Mouse (Mus musculus) megakaryocyte-erythroid progenitor cell, adult 5-6 weeks (primary cell): ENCODE data around the gene Slc25a48. TPM values are rescaled to one million over a fixed set of nuclear protein-coding genes. Genes with fewer than 3 reads are reported as not detected.

ENCODE experiments used
- ATAC-seq: replicated peaks from 2 replicates; pipeline ENCODE4 v1.8.0; 2016; ENCODE audit warnings: mild to moderate bottlenecking, inconsistent platforms; ENCODE audit not compliant: severe bottlenecking, poor library complexity, low FRiP score, low TSS enrichment
- total RNA-seq, 2 experiments: library from RNA; stranded (forward) in 1 of 2; stranded (reverse) in 1 of 2; fragments of 200-1000, 215-1000 nt in 1 of 2; fragments of >200 nt in 1 of 2; fragmentation: Nextera tagmentation in 1 of 2; gene quantifications; 2 replicates each; pipeline ENCODE4 v1.2.3; 2014 to 2017

Gene Slc25a48
- total RNA-seq (2014; fragmentation: Nextera tagmentation) (not detected in 2 replicates), total RNA-seq (2017) (not detected in 2 replicates)

DNA sequence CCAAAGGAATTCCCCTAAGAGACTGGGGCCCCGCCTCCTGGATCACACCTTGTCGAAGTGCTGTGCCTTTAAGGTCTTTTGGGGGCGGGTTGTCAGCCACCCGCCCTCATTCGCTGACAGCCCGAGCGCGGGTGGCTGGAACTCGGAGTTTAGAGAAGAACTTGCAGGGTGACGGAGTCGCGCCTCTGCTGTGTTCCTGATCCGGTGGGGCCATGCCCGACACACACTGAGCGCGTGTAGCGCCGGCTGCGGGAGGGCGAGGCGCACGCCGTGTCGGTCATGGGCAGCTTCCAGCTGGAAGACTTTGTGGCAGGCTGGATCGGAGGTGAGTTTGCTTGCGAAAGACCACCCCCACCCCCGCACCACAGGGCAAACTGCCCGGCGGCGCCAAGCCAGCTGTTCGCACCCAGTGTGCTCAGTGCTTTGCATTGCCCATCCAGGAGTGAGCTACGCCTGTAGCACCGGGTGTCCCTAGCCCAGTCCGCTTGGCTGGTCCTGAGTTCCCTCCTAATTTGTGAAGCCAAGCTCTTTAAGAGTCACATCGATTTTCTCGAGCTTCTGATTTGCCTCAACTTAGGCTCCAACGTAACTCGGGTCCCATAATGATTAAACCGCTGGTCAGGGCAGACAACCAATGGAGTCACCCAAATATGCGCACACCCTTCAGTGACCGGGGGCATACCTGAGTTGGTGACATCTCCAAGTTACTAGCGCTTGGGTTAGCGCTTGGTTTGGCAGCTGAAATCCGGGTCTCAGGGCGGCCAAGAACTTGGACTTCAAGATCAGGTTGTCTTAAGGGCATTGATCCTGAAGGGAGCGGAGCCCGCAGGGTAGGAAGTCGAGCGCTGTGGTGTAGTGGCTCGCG lies at the start of gene Slc25a48:
TSS of gene Slc25a48 (plus strand) at position 145 of the 865 bp plus-strand sequence.
- no peak for ATAC-seq

GRCm38 (mm10) chr13:56397572-56397971 lies 40.6 kb upstream of the Slc25a48 start:
- ATAC-seq = no peak

GRCm38 (mm10) chr13:56401186-56401585 lies 37.0 kb upstream of the Slc25a48 start:
- ATAC-seq = no peak

GRCm38 (mm10) chr13:56403381-56404086 lies 34.6 kb upstream of the Slc25a48 start:
- no peak for ATAC-seq

DNA sequence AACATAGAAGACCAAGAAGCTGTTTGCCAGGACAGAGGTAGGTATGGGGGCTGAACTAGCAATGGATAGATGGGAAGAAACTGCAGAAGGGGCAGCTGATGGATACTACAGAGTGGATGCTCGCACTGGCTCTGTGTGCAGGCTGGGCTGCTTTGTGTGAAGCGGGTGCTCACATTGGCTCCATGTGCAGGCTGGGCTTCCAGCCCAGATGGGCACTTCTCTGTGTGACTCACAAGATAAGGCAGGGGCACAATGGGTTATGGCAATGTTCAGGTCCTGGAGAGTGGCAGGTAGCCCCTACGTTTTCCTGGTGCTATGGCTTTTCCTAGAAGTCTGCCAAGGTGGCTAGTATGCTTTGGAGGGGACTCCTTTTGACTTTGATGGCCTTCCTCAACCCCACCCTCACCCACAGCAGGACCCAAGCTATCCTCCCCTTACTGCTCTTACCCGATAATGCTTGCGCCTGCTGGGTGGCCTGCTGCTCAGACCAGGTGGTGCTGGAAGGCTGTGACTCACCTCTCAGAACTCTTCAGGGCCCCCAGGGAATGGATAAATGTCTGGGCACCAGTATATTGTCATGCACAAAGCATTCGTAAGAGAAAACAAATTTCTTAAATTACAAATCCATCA lies 33.5 kb upstream of the Slc25a48 start:
- ATAC-seq = no peak

DNA sequence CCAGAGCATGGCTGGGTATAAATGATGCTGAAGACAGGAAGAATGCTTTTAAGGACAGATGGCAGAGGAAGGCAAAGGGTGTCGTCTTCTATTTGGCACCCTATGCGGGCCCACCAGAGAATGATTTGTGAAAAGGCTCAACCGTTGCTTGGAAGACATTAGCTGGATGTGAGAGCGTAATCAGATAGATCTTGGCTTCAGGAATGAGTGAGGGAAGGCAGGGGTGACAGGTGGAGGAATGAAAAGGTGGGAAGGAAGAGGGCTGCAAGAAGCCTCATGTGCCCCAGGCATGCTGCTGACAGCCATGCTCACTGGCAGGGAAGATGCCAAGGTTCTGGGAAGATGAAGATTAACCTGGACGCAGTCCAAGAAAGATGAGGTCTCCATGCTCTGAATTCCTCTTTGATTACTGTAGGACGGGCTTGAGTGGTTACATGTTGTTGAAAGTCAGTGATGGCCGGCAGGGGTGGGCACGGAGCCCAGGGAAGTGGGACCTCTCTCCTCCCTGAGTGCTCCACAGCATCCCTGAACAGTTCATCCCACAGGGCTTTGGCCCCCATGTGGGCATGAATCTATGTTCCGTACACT lies 25.8 kb upstream of the Slc25a48 start:
- ATAC-seq = no peak

DNA sequence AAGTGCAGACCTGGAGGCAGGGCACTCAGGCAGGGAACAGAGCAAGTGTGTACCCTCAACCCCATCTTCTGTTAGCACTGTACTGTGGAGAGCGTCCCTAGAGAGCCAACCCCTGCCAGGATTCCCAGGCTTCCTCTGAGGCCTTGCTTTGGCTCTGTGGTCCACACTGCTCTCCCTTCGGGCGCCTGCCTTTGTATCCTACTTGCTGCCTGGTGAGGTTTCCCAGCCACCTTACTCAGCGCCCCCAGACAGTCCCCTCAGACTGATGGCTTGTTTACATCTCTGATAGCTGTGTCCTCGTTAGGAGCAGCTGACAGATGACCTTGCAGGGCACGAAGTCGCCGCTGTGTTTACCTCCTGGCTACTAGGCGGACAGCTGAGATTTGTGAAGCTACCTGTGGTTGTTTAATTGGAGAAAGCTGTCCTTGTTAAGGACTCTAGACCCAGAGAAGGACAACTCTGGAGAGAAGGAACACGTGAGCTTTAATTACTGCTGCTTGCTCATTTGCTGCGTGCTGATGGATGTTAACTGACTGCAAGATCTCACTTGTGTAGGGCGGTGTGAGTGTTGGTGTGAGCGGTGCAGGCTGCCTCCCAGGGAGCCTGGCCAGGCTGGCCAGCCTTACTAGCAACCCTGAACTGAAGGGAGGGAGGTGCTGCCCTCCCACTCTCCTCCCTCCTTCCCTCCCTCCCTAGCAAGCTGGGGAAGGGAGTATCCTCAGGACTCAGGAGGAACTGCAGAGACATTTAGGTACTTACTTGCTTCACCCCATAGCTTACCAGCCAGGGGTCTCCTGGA lies 19.3 kb upstream of the Slc25a48 start:
- no peak for ATAC-seq

DNA sequence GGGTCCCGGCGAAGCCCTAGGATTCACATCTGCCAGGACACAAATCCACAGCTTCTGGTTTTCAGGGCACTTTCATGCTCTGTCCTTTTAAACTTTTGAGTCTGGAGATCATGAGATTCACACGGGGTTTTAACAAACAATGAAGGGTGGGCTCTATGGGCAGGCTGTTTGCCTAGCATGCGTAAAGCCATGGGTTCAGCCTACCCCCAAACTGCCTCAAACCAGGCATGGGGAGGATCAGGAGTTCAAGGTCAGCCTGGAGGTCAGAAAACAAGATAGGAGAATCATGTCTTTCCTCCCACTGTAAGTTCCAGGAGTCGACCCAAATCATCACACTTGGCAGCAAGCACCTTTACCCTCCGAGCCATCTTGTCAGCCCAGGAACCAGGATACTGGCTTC lies 18.6 kb upstream of the Slc25a48 start:
- ATAC-seq = no peak

DNA sequence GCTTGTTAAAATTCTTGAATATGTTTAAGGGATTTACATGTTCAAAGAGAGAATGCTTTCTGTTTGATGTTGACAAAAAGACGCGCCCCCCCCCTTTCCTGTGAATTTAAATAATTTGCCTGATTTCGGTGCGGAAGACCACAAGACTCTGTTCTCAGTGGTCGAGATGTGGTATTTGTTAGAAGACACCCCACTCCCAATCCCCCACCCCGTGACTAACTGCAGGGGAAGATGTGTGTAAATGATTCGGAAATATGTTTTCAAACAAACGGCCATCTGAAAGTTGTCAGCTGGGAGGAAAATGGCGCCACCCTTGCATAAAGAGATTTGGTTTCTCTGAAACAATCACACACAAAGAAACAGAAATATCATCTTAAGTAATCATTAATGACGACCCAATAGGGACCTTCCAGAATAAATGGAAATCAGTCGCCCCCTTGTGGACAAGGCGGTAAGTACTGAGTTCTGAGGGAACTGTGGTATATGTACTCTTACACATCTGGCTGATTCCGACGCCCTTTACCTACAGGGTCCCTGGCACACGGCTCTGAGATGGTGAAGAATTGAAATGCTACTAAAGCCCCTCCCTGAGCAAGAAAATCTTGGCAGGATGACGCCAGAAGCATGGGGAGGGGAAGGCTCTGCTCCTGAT lies 16.0 kb upstream of the Slc25a48 start:
- no peak for ATAC-seq

- ATAC-seq = no peak
Observed at GRCm38 (mm10) chr13:56425931-56426330, 12.2 kb upstream of the Slc25a48 start.

DNA sequence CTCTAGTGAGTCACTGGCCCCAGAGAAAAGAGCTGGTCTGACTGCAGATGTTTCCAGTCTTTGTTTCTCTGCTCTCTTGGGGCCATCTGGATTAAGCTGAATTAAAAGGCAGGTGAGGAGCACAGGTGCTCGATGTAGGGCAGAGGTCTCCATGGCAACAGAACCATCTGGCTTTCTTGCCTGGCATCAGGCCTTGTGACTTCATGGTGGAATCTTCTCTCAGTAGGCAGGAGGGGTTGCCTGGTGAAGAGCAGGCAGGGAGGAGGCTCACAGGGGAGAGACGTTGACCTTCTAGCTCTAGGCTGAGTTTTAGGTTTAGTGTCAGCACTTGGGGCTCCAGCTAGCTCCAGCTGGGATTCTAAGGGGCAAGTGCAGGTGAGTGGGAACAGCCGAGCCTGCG lies 11.8 kb upstream of the Slc25a48 start, which contains the start of gene Gm3045:
TSS of gene Gm3045 (plus strand) at position 230 of the 400 bp plus-strand sequence.
- ATAC-seq = no peak

GRCm38 (mm10) chr13:56428724-56429500 lies 9.2 kb upstream of the Slc25a48 start:
- peak; percentile 68; the same call in 1 of the 2 replicates for ATAC-seq

GRCm38 (mm10) chr13:56432496-56432895 lies 5.7 kb upstream of the Slc25a48 start:
- ATAC-seq = no peak

- peak; percentile 51 for ATAC-seq
Observed at GRCm38 (mm10) chr13:56433466-56433865, 4.7 kb upstream of the Slc25a48 start.

DNA sequence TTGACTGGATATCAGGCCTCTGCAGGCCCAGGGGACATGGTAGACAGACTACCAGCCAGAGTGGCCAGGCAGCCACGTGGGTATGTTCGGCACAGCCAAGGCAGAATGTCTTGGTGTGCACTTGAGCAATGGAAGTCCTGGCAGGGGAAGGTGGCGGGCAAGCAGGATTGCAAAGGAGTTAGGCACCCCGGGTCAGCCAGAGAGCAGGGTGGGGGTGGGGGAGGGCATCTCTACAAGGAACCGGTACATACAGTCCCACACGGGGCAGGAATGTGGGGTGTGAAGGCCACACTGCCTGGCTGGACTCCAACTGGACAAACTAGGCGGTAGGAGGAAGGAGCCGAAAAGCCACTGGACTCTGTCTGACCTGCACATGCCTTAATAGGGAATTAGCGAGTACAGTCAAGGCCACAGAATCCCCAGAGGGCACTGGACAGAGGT lies 3.8 kb upstream of the Slc25a48 start:
- no peak for ATAC-seq

- ATAC-seq = no peak
Observed at GRCm38 (mm10) chr13:56435615-56436287, 2.4 kb upstream of the Slc25a48 start.

- ATAC-seq = no peak
Observed at GRCm38 (mm10) chr13:56443411-56443810, 5.3 kb downstream of the Slc25a48 start.
